Mouse (Mus musculus) limb, embryonic 10.5 days (tissue): ENCODE data around the gene Rasal1. TPM values are rescaled to one million over a fixed set of nuclear protein-coding genes. Genes with fewer than 3 reads are reported as not detected.

Source experiments
- DNase-seq: peaks from one replicate; pipeline ENCODE4 v3.0.0-alpha.2; 2017; ENCODE audit warnings: low spot score
- H3K27ac ChIP-seq: fragments of 300-500 bp; sonication (generic); 2 replicates; pipeline ENCODE4 v1.5.1; 2016; ENCODE audit warnings: mild to moderate bottlenecking
- H3K27me3 ChIP-seq: fragments of 300-500 bp; sonication (generic); 2 replicates; pipeline ENCODE4 v1.6.1; 2016; ENCODE audit warnings: low read depth, mild to moderate bottlenecking; ENCODE audit not compliant: poor library complexity, severe bottlenecking
- H3K36me3 ChIP-seq: fragments of 300-500 bp; sonication (generic); 2 replicates; pipeline ENCODE4 v1.6.1; 2016; ENCODE audit warnings: mild to moderate bottlenecking, moderate library complexity
- H3K4me1 ChIP-seq: fragments of 300-500 bp; sonication (generic); 2 replicates; pipeline ENCODE4 v1.6.1; 2016
- H3K4me3 ChIP-seq: fragments of 300-500 bp; sonication (generic); 2 replicates; pipeline ENCODE4 v1.5.1; 2016; ENCODE audit warnings: mild to moderate bottlenecking, moderate library complexity
- H3K9me3 ChIP-seq: fragments of 300-500 bp; sonication (generic); replicated peaks from 2 replicates; pipeline ENCODE4 v1.6.1; 2016; ENCODE audit warnings: mild to moderate bottlenecking
- WGBS: fragments of 180-500 bp; shearing (Covaris S2); methylation state at CpG from one replicate; pipeline ENCODE4 v1.1.7; 2016; 5-methylcytosine and 5-hydroxymethylcytosine counted together
- polyA plus RNA-seq: library from polyadenylated mRNA; unstranded; fragments of >200 nt; fragmentation: Nextera tagmentation; extraction: Ambion mirVana; gene quantifications from 2 replicates; pipeline ENCODE4 v1.2.1, GENCODE M21; 2016

The Rasal1 gene
- polyA plus RNA-seq, 1 experiment from 2014 or later, result 0.13 TPM

DNA sequence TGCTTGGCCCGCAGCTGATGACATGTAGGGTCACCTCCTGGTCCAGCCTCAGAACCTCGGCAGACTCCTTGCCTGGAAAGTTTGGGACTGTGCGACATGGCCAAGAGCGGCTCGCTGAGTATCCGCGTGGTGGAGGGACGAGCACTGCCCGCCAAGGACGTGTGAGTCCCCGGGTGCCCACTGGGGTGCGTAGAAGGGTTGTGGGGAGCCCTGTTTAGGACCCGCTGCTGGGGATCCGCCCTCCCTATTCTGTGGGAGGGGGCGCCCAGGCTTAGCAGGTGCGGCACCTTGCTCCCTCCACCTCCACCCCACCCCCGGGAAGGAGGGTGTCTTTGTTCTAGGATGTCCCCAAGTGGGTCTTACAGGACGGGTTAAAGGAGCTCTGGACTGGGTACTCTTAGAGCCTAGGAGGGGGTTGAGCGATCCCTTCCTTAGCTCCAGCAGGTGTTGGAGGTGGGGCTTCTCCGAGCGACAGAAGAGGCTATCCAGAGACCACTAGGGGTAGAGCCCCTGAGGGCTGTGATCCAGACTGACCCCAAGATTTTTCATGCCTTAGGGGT is 842 bp downstream of the Rasal1 start:
- H3K4me3 ChIP-seq, result peak overlapping the region; percentile 31
- peaks cover 13% of the 10 kb centered on the region for H3K4me1 ChIP-seq
- no peaks in the 10 kb centered on the region for H3K36me3 ChIP-seq
- WGBS, result 5% methylated on average over 21 of the region's 21 CpGs
- H3K9me3 ChIP-seq, result no peaks in the 10 kb centered on the region
- peaks cover 80% of the 10 kb centered on the region for H3K27me3 ChIP-seq
- no peak for DNase-seq
- H3K27ac ChIP-seq, result no peak overlapping the region

GRCm38 (mm10) chr5:120649938-120650337 is 1.3 kb downstream of the Rasal1 start:
- no peak for DNase-seq
- Histone ChIP-seq H3K4me1 (peaks cover 13% of the 10 kb centered on the region), H3K27me3 (peaks cover 80% of the 10 kb centered on the region), H3K27ac (no peak overlapping the region), H3K4me3 (no peak overlapping the region), H3K36me3 (no peaks in the 10 kb centered on the region), H3K9me3 (no peaks in the 10 kb centered on the region)
- 25% methylated on average over 13 of the region's 13 CpGs for WGBS

DNA sequence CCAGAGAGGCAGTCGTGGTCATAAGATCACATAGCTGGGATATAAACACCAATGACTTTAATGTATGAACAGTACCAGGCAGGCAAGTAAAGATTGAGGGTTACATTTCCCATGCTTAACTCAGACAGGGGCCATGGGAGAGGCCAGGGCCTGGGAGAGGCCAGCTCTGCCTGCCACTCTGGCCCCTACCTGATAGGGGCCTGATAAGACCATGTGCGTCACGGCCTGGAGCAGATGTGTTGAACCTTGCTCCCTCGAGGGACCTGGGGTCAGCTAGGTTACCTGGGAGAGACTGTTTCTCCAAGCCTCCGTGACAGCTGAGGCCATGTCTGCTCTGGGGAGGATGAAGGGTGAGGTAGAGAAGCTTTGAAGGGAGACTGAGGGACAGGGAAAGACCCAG is 2.6 kb downstream of the Rasal1 start:
- H3K4me1 ChIP-seq, result peaks cover 13% of the 10 kb centered on the region
- WGBS, result 73% methylated on average over 5 of the region's 5 CpGs

GRCm38 (mm10) chr5:120652915-120653701 is 4.5 kb downstream of the Rasal1 start:
- no peaks in the 10 kb centered on the region for H3K9me3 ChIP-seq
- H3K27ac ChIP-seq, result no peak overlapping the region
- 85% methylated on average over 28 of the region's 28 CpGs for WGBS
- no peak overlapping the region for H3K4me3 ChIP-seq
- peaks cover 56% of the 10 kb centered on the region for H3K27me3 ChIP-seq
- no peaks in the 10 kb centered on the region for H3K36me3 ChIP-seq
- no peak for DNase-seq
- peaks cover 13% of the 10 kb centered on the region for H3K4me1 ChIP-seq

More for the DNA sequence above, 2.6 kb downstream of the Rasal1 start:
- H3K4me3 ChIP-seq, result no peak overlapping the region
- no peak for DNase-seq
- no peak overlapping the region for H3K27ac ChIP-seq
- no peaks in the 10 kb centered on the region for H3K36me3 ChIP-seq
- H3K9me3 ChIP-seq, result no peaks in the 10 kb centered on the region
- H3K27me3 ChIP-seq, result peaks cover 75% of the 10 kb centered on the region

DNA sequence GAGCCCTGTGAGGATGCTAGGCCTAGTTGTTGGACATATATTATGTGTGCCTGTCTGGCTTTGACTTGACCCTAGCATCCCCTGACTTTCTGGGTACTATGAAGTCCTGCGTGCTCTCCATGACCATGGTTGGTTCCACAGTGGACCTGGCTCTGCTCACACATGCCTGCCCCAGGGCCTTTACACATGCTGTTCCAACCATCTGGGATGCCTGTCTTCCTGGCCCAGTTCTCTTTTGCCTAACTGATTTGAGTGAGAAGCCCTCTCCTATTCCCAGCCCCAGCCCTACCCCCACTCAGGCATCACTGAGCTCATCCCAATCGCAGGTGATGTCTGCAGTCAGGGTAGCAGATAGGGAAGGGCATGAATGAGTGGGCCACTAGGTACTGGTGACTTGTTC is 5.3 kb downstream of the Rasal1 start:
- H3K27ac ChIP-seq, result no peak overlapping the region
- 89% methylated on average over 2 of the region's 2 CpGs for WGBS
- no peaks in the 10 kb centered on the region for H3K36me3 ChIP-seq
- no peak for DNase-seq
- H3K9me3 ChIP-seq, result no peaks in the 10 kb centered on the region
- no peak overlapping the region for H3K4me3 ChIP-seq
- H3K4me1 ChIP-seq, result peaks cover 8% of the 10 kb centered on the region
- peaks cover 49% of the 10 kb centered on the region for H3K27me3 ChIP-seq

DNA sequence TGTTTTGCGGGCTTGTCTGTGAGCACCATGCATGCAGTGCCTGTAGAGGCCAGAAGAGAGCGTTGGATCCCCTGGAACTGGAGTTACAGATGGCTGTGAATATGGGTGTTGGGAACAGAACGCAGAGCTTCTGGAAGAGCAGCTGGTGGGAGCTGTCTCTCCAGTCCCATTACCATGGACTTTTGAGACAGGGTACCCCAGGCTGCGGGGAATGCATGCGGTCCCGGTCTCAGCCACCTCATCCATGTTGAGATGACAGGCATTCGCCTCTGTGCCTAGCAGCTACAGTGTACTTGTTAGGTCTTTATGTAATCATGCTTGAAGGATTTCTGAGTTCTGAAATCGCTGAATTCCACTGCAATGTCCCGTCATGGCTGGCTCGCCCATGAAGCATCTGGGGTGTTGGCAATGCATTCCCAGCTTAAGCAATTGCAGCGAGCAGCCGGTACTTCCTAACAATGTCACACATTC is 7.7 kb downstream of the Rasal1 start:
- DNase-seq, result no peak

DNA sequence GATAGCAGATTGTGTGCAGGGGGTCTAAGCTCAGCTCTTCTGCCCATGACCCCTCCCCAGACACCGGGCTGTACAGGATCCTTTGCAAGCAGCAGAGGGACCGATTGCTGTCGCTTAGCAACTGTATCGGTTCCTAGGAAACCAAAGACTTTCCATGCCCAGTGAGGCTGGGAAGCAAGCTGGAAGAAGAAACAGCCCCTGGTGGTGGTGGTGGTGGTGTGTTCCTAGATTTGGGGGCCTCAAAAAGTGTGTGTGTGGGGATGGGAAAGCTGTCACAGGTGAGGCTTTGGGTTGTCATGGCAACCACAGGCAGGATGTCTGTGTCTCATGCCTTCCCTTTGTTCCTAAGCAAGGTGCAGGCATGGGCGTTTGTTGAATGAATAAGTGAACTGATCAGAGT is 12.2 kb downstream of the Rasal1 start:
- peaks cover under 1% of the 10 kb centered on the region; the same call in 1 of the 2 replicates for H3K4me1 ChIP-seq
- H3K4me3 ChIP-seq, result no peak overlapping the region
- no peak for DNase-seq
- no peak overlapping the region for H3K27ac ChIP-seq
- no peaks in the 10 kb centered on the region for H3K9me3 ChIP-seq
- H3K27me3 ChIP-seq, result peaks cover 19% of the 10 kb centered on the region
- 66% methylated on average over 5 of the region's 5 CpGs for WGBS
- H3K36me3 ChIP-seq, result no peaks in the 10 kb centered on the region

More for the DNA sequence above, 7.7 kb downstream of the Rasal1 start:
- H3K9me3 ChIP-seq, result no peaks in the 10 kb centered on the region
- H3K27me3 ChIP-seq, result peaks cover 24% of the 10 kb centered on the region
- WGBS, result 88% methylated on average over 12 of the region's 12 CpGs
- no peak overlapping the region for H3K4me3 ChIP-seq
- no peaks in the 10 kb centered on the region for H3K4me1 ChIP-seq
- no peaks in the 10 kb centered on the region for H3K36me3 ChIP-seq
- no peak overlapping the region for H3K27ac ChIP-seq

DNA sequence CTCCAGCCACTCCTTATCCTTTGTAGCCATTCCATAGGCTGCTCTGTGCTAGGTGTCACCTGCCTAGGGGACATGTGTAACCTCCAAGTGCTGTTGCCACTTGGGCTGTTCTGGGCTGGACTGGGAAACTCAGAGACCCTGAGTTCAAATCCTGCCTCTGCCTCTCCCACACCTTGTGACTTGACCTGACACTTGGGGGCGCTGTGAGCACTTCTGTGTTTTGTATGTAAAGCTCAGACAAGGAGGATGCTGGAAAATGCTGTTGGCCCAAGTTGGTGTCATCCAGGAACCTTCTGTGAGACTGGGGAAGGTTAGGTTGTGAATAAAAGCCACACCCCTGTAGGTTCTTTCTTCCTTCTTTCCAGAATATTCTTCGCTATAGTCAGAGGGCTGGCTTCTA is 16.3 kb downstream of the Rasal1 start:
- Histone ChIP-seq H3K27me3 (peaks cover 47% of the 10 kb centered on the region), H3K27ac (no peak overlapping the region)

DNA sequence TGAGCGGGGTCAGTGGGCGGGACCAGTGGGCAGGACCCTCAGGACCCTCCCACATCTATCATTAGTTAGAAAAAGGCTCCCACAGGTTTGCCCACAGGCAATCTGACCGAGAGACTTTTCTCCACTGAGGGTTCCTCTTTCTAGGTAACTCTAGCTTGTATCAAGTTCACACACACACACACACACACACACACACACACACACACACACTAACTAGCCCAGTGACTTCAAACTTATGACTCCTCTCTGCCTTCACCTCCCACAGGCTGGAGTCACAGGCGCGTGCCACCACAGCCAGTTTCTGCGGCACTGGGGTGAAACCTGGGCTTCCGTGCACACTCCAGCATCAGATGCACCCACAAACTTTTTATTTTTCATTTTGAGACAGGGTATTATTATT is 20.1 kb downstream of the Rasal1 start:
- WGBS, result 74% methylated on average over 7 of the region's 7 CpGs

More for the DNA sequence above, 16.3 kb downstream of the Rasal1 start:
- no peak overlapping the region for H3K4me3 ChIP-seq
- no peaks in the 10 kb centered on the region for H3K9me3 ChIP-seq
- peaks cover 6% of the 10 kb centered on the region; the same call in 1 of the 2 replicates for H3K4me1 ChIP-seq
- no peaks in the 10 kb centered on the region for H3K36me3 ChIP-seq
- DNase-seq, result no peak
- 60% methylated on average over 2 of the region's 2 CpGs for WGBS

GRCm38 (mm10) chr5:120670132-120670531 is 21.5 kb downstream of the Rasal1 start:
- Histone ChIP-seq H3K4me1 (peaks cover 14% of the 10 kb centered on the region), H3K4me3 (no peak overlapping the region), H3K36me3 (no peaks in the 10 kb centered on the region), H3K27me3 (peaks cover 34% of the 10 kb centered on the region), H3K27ac (no peak overlapping the region), H3K9me3 (no peaks in the 10 kb centered on the region)
- whole genome bisulfite sequencing, result 88% methylated on average over 7 of the region's 7 CpGs
- no peak for DNase-seq

More for the DNA sequence above, 20.1 kb downstream of the Rasal1 start:
- Histone ChIP-seq H3K4me1 (peaks cover 6% of the 10 kb centered on the region; the same call in 1 of the 2 replicates), H3K9me3 (no peaks in the 10 kb centered on the region), H3K36me3 (no peaks in the 10 kb centered on the region), H3K4me3 (no peak overlapping the region), H3K27me3 (peaks cover 34% of the 10 kb centered on the region), H3K27ac (no peak overlapping the region)
- no peak for DNase-seq

GRCm38 (mm10) chr5:120671865-120672264 is 23.3 kb downstream of the Rasal1 start:
- Histone ChIP-seq H3K4me1 (peaks cover 8% of the 10 kb centered on the region), H3K9me3 (no peaks in the 10 kb centered on the region), H3K27me3 (peaks cover 17% of the 10 kb centered on the region), H3K4me3 (no peak overlapping the region), H3K36me3 (no peaks in the 10 kb centered on the region), H3K27ac (no peak overlapping the region)
- DNase-seq, result no peak
- 78% methylated on average over 3 of the region's 3 CpGs for WGBS

DNA sequence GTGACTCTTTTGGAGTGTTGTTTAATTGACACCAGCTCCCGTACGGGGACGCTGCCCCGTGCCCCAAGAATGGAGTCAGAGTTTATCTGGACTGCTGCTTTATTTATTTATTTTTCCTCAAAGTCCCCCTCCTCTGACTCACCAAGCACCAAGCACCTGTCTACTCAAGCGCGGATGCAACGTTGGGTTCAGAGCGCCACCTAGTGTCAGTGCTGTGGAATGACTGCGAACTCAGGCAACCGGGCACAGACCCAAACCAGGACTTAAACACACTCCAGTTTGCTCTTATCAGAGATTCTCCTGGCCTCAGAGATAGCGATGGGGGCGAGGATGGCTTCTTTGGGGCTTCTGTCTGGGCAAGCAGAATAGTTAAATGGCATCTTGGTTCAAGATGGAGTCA is 25.0 kb downstream of the Rasal1 start:
- peak; percentile 75 for DNase-seq
- no peak overlapping the region for H3K4me3 ChIP-seq
- H3K4me1 ChIP-seq, result peaks cover 8% of the 10 kb centered on the region
- 0 out of 2 replicates have a peak, but pooled peaks cover under 1% of the 10 kb centered on the region for H3K27me3 ChIP-seq
- H3K36me3 ChIP-seq, result no peaks in the 10 kb centered on the region
- H3K9me3 ChIP-seq, result no peaks in the 10 kb centered on the region
- WGBS, result 8% methylated on average over 12 of the region's 12 CpGs
- H3K27ac ChIP-seq, result no peak overlapping the region
